Mouse (Mus musculus) ES-Bruce4 (cell line): Measurements from ENCODE around the gene Rapgef5.

ENCODE experiments used
- CTCF ChIP-seq: IDR thresholded peaks from one replicate; pipeline ENCODE4 v1.8.1; 2011; ENCODE audit warnings: low read depth, low read length
- EP300 ChIP-seq: IDR thresholded peaks from 2 replicates; pipeline ENCODE4 v1.6.1; 2011; ENCODE audit warnings: low read depth, low read length; ENCODE audit not compliant: insufficient read depth

DNA sequence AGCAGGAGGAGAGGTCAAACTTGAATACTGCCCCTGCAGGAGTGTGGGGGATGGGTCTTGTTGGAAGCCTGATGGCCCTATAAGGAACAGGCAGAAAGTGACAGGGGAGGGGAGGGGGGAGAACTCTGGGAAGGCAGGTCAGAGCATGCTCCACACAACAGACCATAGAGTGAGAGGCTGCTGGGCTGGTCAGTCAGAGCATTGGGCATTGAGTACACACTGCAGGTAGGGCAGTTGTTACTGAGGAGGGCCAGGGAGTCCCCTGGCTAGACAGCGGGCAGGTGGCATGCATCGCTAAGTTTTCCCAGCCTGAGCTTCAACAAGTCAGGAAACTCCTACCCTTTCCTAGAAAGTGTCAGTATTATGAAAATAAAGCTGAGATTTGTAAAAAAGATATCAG, 106.7 kb downstream of the Rapgef5 start:
- TF ChIP-seq CTCF = no peak
- no peak for TF ChIP-seq EP300
